Mouse (Mus musculus): Measurements from ENCODE around the gene Armt1.
A peak's percentile ranks its signal among the peaks of the same experiment; 100 is the strongest.
"Not testable (repeated sequence)": the region's sequence is repeated elsewhere in the genome, so short reads cannot be mapped to it uniquely, and the experiment has no call there.

The Armt1 gene

DNA sequence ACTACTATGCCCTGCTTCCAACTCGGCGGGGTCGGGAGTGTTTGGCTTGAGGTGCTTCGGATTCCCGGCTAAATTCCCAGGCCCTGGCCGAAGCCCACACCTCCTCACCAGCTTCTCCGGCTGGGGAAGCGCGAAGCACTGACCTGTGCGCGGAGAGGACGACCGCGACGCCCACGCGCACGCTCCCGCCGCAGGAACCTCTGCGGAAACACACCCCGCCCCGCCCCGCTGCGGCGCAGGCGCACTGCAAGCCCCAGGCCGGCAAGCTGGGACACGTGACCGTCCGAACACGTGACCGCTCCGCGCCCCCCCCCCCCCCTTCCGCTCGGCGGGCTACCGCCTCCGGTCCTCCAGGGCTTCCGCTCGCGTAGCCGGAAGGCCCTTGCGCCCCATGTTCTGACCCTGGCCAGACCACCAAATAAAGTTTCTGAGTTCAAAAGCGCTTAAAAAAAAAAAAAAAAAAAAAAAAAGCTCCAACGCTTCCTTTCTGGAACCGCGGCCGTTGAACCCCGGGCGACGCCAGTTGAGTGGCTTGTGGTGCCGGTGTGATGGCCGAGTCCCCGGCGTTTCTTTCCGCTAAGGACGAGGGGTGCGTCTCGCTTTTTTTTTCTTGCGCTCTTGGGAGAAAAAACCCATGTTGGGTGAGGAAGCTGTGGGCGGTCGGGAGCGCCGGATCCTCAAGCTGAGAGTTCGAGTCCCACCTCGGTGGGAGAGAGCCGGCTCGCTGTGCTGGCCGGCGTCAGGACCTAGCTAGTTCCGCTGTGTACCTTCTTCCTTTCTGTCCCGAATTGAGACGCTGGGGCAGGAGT, at the start of gene Armt1, which contains the start of gene Rmnd1:
Gene Armt1 (plus strand): TSS at position 345 of the 809 bp plus-strand sequence.
Gene Rmnd1 (minus strand): TSS at position 266 of the 809 bp plus-strand sequence.
- peak; percentile 95 for DNase-seq

- DNase-seq, result no peak
Measured at GRCm38 (mm10) chr10:4384244-4384643, 48.0 kb upstream of the Armt1 start.

- DNase-seq, result peak; percentile 98
Measured at GRCm38 (mm10) chr10:4386609-4387591, 45.4 kb upstream of the Armt1 start.

GRCm38 (mm10) chr10:4387701-4388383, 44.4 kb upstream of the Armt1 start, which contains the start of gene Zbtb2:
Gene Zbtb2, minus strand, starts transcription at chr10:4388108.
- DNase-seq, result peak; percentile 79

- no peak for DNase-seq
Measured at GRCm38 (mm10) chr10:4388384-4388745, 43.9 kb upstream of the Armt1 start.

DNA sequence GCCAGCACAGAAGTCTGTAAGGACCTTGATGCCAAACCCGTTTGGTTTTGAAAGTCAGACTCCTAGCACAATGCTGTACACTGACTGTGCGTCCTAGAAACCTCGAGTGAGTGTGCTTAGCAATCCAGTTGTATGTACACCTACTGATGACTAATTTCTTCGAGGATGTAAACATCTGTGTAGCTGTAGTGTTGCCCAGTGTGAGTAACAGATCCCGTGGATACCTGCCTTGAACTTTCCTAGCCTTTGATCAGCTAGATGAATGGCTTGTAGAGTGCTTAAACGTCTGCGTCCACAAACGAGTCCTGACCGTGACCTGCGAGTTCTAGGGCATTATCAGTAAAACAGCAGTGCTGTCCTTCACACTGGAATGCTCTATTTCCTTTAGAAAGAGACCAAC, 43.2 kb upstream of the Armt1 start:
- no peak for DNase-seq

GRCm38 (mm10) chr10:4389461-4390112, 42.7 kb upstream of the Armt1 start:
- DNase-seq, result no peak

DNA sequence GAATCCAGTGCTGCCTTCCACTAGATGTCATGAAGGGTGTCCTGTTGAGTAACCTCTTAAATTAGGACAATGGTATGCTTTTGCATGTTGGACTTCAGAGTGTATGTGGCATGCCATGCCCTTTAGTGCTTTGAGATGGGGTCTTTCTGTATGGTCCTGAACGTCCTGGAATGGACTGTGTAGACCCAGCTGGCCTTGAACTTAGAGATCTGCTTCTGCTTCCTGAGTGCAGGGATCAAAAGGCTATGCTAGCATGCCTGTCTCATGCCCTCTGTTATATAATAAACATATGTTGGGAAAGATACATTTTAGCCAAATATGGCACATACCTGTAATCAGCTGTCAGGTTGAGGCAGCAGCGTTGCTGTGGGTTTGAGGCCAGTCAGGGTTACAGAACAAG, 41.7 kb upstream of the Armt1 start:
- DNase-seq, result no peak

DNA sequence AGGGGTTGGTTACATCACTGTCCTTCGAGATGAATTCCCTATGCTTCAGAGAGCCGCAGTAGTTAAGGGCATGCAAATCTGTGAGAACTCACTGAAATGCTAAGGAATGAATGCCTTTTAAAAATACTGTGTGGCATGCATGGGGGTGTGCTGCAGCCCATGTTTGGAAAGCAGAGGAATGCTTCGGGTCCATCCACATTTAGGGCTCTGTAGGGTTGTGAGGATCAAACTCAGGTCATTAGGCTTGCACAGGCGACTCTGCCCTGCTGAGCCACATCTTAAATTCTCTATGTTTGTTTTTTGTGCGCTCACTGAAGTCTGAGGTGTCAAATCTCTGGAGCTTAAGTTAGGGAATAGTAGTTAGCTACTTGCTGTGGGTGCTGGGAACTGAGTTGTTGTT, 41.2 kb upstream of the Armt1 start:
- DNase-seq, result no peak

DNA sequence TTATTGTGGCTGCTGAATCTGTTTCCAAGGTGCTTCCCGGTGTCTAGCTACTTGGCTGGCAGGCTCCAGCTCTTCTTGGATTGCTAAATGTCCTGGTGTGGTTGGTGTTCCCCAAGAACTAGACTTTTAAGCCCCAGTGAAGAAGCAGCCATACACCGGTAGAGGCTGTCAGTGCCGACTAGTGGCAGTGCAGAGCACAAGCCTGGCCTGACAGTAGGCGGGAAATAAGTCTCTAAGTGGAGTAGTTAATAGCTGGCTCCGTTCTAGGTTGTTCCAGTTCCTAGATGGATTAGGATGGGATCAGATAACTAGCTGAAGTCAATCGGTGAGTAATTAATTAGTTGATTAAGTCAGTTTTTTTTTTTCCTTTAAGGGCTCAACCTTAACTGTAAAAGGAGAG, 40.4 kb upstream of the Armt1 start:
- DNase-seq, result peak; percentile 34

- DNase-seq, result no peak
Measured at GRCm38 (mm10) chr10:4395321-4395720, 36.9 kb upstream of the Armt1 start.

GRCm38 (mm10) chr10:4398058-4398457, 34.2 kb upstream of the Armt1 start:
- no peak for DNase-seq

GRCm38 (mm10) chr10:4404895-4405491, 27.3 kb upstream of the Armt1 start:
- peak; percentile 81 for DNase-seq

DNA sequence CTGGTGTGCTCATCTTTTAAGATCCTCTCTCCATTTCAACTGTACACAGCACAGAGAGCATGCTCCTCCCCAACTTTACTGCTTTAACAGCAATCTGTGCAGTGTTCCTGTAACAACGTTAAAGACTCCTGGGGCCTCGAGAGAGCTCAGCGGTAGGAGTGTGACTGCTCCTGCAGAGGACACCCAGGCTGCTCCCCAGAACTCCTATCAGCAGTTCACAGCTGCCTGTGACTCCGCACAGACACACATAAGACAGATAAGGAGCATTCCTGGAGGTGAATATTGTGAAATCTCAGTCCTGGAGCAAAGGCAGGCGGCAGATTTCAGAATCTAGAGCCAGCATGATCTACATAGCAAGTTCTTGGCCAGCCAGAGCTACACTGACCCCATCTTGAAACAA, 26.8 kb upstream of the Armt1 start:
- no peak for DNase-seq

- no peak for DNase-seq
Measured at GRCm38 (mm10) chr10:4407191-4407590, 25.1 kb upstream of the Armt1 start.

DNA sequence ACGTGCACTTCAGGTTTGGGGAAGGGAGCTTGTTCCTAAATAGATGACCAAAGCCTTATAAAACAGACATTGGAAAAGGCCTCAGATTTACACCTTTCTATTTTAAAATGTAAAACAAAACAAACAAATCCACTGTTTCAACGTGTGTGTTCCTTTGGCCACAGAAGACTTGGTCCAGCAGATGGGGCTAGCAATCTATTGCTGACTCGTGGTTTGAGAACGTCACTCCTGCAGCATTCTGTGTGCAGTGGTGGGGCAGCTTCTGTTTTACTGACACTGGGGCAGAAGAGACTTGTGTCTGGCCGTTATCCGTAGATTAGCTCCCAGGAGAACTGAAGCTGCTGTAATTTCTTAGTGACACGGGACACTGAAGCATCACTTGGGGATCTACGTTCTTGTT, 7.0 kb upstream of the Armt1 start:
- no peak for DNase-seq

DNA sequence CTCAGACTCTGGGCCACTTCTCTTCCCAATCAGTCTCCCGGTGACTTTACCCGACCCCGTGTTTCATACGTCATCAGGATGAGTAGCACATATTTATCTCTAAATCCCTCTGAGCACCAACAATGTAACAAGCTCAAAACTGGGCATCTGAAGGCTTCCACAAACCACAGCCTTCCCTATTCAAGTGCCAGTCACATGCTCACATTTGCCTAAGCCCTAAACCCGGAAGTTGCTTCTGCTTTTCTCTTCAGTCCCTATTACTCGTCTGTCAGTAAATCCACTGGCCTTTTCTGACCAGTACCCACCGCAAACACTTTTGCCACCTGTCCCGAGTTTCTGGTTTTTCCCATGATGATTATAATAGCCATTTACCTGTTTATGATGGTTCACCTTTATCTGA, 1.9 kb upstream of the Armt1 start:
- DNase-seq, result no peak

GRCm38 (mm10) chr10:4430826-4431225, 1.4 kb upstream of the Armt1 start:
- no peak for DNase-seq

GRCm38 (mm10) chr10:4431746-4432122, 533 bp upstream of the Armt1 start:
- DNase-seq, result no peak

DNA sequence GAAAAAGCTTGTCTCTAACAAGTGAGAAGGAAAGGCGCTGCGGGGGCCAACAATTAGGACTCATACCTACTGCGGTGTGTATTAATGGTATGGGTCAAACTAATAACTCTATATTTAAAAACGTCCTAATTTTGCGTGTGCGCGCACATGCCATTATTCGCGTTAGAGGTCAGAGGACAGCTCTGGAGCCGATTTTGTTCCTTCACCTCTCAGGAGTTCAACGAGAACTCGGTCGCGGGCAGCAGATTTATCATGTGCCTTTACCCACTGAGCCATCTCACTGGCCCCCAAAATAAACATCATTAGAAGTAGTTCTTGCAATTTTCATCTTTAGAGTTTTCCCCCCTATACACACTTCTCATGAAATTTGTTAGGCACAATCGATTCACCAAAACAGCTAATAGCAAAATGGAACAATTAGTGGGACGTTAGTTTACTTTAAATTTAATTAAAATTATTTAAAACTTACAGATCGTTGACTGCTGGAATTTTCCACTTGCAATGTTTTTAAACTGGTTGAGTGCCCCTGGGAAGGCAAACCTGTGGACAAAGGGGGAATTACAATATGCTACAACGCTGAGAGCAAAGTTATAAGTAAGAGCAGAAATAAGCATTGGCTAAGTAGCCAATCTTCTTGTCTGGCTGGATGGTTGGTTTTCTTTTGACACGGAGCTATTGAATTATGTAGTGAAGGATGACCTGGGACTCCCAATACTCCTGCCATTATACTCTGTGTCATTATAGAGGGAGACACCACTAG, 909 bp downstream of the Armt1 start:
- DNase-seq, result peak; percentile 47

- not testable (repeated sequence) for DNase-seq
Measured at GRCm38 (mm10) chr10:4433871-4434270, 1.6 kb downstream of the Armt1 start.
